Mouse (Mus musculus) liver, embryonic 16.5 days (tissue): ENCODE measurements around the gene Ntn3. TPM values are rescaled to one million over a fixed set of nuclear protein-coding genes. Genes with fewer than 3 reads are reported as not detected.

Experiments used
- ATAC-seq: fragments of 200-750 bp; cut with Nextera tagmentation; 2 replicates; pipeline ENCODE4 v1.8.0; 2017; ENCODE audit warnings: low read depth, mild to moderate bottlenecking, moderate number of reproducible peaks, moderate library complexity
- H3K27ac ChIP-seq: fragments of 300-500 bp; sonication (generic); 2 replicates; pipeline ENCODE4 v1.5.1; 2014; ENCODE audit warnings: mild to moderate bottlenecking, low read length
- H3K27me3 ChIP-seq: fragments of 300-500 bp; sonication (generic); 2 replicates; pipeline ENCODE4 v1.6.1; 2014; ENCODE audit warnings: low read depth, low read length, mixed read lengths; ENCODE audit not compliant: control insufficient read depth, insufficient read depth
- H3K36me3 ChIP-seq: fragments of 300-500 bp; sonication (generic); 2 replicates; pipeline ENCODE4 v1.6.1; 2014; ENCODE audit warnings: mild to moderate bottlenecking; ENCODE audit not compliant: control insufficient read depth, insufficient read depth
- H3K4me1 ChIP-seq: fragments of 300-500 bp; sonication (generic); 2 replicates; pipeline ENCODE4 v1.6.1; 2014; ENCODE audit warnings: low read depth, low read length, mixed read lengths; ENCODE audit not compliant: control insufficient read depth
- H3K4me2 ChIP-seq: fragments of 300-500 bp; sonication (generic); 2 replicates; pipeline ENCODE4 v1.6.1; 2014; ENCODE audit warnings: low read depth, low read length, mixed read lengths
- H3K4me3 ChIP-seq: fragments of 300-500 bp; sonication (generic); 2 replicates; pipeline ENCODE4 v1.5.1; 2014; ENCODE audit warnings: low read depth, mild to moderate bottlenecking, low read length
- H3K9ac ChIP-seq: fragments of 300-500 bp; sonication (generic); 2 replicates; pipeline ENCODE4 v1.6.1; 2014; ENCODE audit warnings: low read depth, low read length
- H3K9me3 ChIP-seq: fragments of 300-500 bp; sonication (generic); replicated peaks from 2 replicates; pipeline ENCODE4 v1.6.1; 2016; ENCODE audit warnings: low read length; ENCODE audit not compliant: control insufficient read depth
- WGBS: fragments of 180-500 bp; shearing (Covaris S2); extraction: QIAGEN DNeasy Blood & Tissue Kit; methylation state at CpG from one replicate; pipeline ENCODE4 v1.1.7; 2014; ENCODE audit not compliant: insufficient replicate concordance; 5-methylcytosine and 5-hydroxymethylcytosine counted together
- polyA plus RNA-seq: library from polyadenylated mRNA; unstranded; fragments of >200 nt; fragmentation: Nextera tagmentation; extraction: Ambion mirVana; gene quantifications from 2 replicates; pipeline ENCODE4 v1.2.1, GENCODE M21; 2015

Ntn3 gene
- polyA plus RNA-seq, 1 experiment from 2014 or later, result 0.78 TPM

DNA sequence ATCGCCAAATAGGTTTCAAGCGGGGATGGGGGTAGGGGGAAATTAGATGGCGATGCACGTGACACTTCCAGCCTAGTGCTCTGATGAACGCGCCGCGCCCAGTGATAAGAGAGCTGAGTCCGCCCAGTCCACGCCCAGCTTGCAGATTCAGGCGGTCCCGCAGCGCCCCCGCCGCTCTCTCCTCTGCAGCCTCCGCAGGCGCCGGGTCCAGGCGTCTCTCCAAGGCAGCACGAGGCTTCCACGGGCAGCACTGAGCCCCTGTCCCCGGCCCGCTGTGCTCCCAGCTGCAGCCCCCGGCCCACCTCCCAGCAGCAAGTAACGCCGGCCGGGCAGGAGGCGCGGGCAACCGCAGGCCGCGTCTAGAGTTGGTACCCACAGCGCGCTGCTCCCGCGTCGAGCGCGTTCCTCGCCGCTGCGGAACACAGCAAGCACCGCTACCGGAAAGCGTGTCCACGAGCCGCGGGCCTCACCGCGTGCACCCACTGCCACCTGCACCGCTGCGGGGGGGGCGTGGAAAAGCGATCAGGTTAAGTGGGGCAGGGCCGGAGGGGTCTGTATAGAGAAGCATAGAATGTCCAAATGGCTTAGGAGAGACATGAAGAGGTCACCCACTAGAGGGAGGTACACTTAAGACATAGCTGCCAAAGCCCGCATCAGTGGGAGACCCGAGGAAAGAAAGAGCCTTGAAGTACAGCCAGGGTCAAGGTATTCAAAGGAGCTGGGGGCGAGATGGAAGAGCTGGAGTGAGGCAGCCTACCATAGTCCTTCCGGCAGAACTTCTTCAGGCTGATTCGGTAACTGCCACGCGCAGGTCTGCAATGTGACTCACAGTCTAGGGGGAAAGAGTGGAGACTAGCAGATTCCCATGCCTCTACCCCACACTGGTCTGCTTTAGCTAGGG is 2.6 kb downstream of the Ntn3 start:
- peak overlapping the region; percentile 93 for H3K27ac ChIP-seq
- H3K9me3 ChIP-seq, result no peaks in the 10 kb centered on the region
- no peaks in the 10 kb centered on the region for H3K36me3 ChIP-seq
- H3K4me1 ChIP-seq, result peaks cover 93% of the 10 kb centered on the region
- H3K4me3 ChIP-seq, result peak overlapping the region; percentile 78
- H3K4me2 ChIP-seq, result peak overlapping the region; percentile 100
- ATAC-seq, result peak; percentile 41
- peak overlapping the region; percentile 87 for H3K9ac ChIP-seq
- H3K27me3 ChIP-seq, result peaks cover 11% of the 10 kb centered on the region
- WGBS, result 4% methylated on average over 62 of the region's 62 CpGs

GRCm38 (mm10) chr17:24205908-24206361 is 3.4 kb downstream of the Ntn3 start:
- H3K4me2 ChIP-seq, result peak overlapping the region; percentile 100
- peak overlapping the region; percentile 93 for H3K27ac ChIP-seq
- no peaks in the 10 kb centered on the region for H3K9me3 ChIP-seq
- ATAC-seq, result peak; percentile 2; the same call in 1 of the 2 replicates
- peaks cover 6% of the 10 kb centered on the region; the same call in 1 of the 2 replicates for H3K27me3 ChIP-seq
- peak overlapping the region; percentile 78 for H3K4me3 ChIP-seq
- WGBS, result 4% methylated on average over 15 of the region's 15 CpGs
- no peaks in the 10 kb centered on the region for H3K36me3 ChIP-seq
- H3K9ac ChIP-seq, result peak overlapping the region; percentile 87
- peaks cover 93% of the 10 kb centered on the region for H3K4me1 ChIP-seq

DNA sequence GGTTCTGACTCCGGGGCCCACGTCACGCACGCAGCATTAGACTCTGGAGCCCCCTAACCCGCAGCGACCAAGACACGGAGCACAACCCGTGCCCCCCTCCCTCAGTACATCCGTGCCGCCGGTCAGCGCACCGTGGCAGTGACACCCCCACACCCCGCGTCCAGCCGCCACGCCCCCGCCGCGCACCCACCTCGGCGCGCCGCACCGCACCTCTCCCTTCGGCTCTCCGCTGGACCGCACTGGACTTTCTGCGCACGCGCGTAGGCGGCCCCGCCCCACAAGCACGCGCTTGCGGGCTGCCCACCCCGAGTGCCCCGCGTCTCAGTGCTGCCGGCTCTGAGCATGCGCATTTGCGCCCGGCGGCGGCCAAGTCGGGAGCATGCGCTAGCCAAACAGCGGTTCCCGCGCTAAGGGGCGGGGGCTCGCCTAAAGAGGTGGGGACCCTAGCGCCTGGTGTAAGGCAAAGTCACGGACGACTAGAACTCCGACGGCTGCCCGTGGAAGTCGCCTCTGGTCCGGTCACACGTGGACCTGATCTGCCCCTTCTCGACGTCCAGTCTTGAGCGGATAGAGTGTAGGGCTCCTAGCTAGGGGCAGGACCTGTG is 3.9 kb downstream of the Ntn3 start, which contains the start of gene Tbc1d24:
Gene Tbc1d24 (minus strand): TSS at position 279 of the 605 bp plus-strand sequence.
- ATAC-seq, result peak; percentile 55
- Histone ChIP-seq H3K36me3 (no peaks in the 10 kb centered on the region), H3K27me3 (peaks cover 6% of the 10 kb centered on the region; the same call in 1 of the 2 replicates), H3K9ac (peak within 1 kb of the TSS; percentile 87), H3K9me3 (no peaks in the 10 kb centered on the region), H3K27ac (peak within 1 kb of the TSS; percentile 93), H3K4me3 (peak within 1 kb of the TSS; percentile 78), H3K4me1 (peaks cover 93% of the 10 kb centered on the region), H3K4me2 (peak within 1 kb of the TSS; percentile 100)
- WGBS, result under 1% methylated on average over 60 of the region's 65 CpGs

DNA sequence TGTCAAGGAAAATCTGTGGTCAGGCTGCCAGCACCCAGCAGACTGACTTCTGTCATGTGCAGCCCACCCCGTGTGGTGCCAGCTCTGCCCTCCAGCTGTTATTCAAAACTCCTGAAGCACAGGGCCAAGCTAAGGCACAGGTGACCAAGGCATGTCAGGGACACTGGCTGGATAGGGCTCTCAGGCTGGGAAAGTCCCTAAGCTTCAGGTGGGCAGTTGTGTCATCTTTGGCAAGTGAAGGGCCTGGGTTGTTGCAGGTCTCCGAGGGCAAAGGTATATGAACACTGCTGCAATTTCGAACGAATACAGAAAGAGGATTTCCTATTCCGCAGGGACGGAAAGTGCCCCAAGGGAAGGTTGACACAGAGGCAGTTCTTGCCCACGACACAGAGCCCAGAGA is 4.5 kb downstream of the Ntn3 start:
- Histone ChIP-seq H3K27me3 (peaks cover 2% of the 10 kb centered on the region; the same call in 1 of the 2 replicates), H3K9ac (peak overlapping the region; percentile 87), H3K27ac (peak overlapping the region; percentile 93), H3K4me1 (peaks cover 93% of the 10 kb centered on the region), H3K4me3 (peak overlapping the region; percentile 78), H3K9me3 (no peaks in the 10 kb centered on the region), H3K4me2 (peak overlapping the region; percentile 100), H3K36me3 (no peaks in the 10 kb centered on the region)
- WGBS, result 3% methylated on average over 7 of the region's 7 CpGs
- ATAC-seq, result no peak

DNA sequence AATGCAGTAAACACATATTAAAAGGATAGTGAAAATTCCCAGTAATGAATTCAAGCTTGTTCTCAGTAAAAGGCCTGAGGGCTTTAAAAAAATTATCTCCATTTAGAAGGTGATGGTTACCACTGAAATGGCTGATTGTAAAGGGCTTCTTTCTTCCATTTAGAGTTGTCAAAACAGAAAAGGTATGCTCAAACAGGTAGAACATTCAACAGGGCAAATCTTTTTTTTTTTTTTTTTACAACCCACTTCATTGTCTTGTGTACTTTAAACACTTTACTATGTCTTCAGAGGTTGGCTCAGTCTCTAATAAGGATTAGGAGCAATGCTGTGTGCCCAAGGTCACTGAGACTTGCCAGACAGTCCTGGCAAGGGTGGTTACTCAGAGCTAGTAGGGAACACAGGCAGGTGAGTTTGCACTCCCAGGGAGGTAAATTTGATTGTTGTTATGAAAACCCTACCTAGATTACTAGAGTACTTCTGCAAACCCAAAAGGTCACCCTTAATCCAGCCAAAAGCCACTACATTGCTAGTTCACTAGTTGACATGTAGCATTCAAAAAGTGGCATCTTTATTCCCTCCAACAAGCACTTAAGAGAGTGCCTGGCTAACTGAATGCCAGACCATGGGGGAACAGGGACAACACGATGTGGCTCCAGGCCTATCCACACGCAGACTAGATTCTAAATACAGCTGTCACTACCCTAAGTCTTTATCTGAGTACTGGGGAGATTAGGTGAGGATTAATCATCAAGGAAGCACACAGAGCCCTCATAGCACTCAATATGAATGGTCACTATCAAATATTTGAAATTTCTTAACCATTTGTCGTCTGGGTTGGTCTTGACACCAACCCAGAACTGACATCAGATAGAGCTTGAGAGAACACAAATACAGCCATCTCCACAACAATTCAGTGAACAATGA is 5.5 kb downstream of the Ntn3 start:
- WGBS, result 37% methylated on average over 3 of the region's 3 CpGs
- Histone ChIP-seq H3K36me3 (no peaks in the 10 kb centered on the region), H3K4me3 (peak overlapping the region; percentile 78), H3K9ac (peak overlapping the region; percentile 87), H3K9me3 (no peaks in the 10 kb centered on the region), H3K27me3 (peaks cover 2% of the 10 kb centered on the region; the same call in 1 of the 2 replicates), H3K4me2 (peak overlapping the region; percentile 100), H3K27ac (peak overlapping the region; percentile 93), H3K4me1 (peaks cover 94% of the 10 kb centered on the region)
- no peak for ATAC-seq

DNA sequence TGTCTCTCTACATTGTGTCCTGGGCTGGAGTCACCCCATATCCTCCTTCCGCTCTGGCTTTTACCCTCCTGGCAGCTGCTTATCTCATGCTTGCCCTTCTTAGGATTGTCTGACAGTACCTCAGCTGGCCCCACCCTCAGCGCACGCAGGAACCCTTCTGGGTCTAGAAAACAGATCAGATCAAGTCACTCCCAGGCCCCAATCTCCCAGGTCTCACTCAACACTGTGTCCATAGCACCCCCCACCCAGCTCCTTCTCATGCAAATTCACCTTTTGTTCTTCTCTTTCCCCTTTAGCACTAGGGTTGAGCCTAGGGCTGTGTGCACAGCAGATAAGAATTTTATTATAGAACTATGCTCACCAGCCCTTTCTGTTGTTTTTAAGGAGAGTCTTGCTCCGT is 6.3 kb downstream of the Ntn3 start:
- Histone ChIP-seq H3K27ac (peak overlapping the region; percentile 93), H3K4me1 (peaks cover 94% of the 10 kb centered on the region)

DNA sequence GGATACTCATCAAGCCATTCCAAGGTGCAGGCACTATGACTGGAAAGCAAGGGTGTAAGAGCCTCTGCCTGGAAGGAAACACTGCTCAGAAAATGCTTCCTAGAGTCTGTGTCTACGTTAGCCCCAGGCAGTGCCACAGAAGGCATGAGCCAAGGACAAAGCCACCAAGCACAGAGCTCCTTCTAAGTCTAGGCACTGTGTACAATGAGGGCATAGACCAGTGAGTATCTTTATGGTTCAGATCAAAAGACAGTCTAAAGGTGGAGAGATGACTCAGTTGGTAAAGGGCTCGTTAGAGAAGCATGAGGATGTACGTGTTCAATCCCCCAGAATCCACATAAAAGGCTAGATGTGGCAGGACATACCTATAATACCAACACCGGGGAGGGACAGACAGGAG is 8.2 kb downstream of the Ntn3 start:
- ATAC-seq, result no peak
- Histone ChIP-seq H3K4me3 (no peak overlapping the region), H3K36me3 (no peaks in the 10 kb centered on the region), H3K9ac (no peak overlapping the region), H3K27ac (no peak overlapping the region), H3K4me2 (peak overlapping the region; percentile 100; the same call in 1 of the 2 replicates), H3K4me1 (peaks cover 94% of the 10 kb centered on the region), H3K9me3 (no peaks in the 10 kb centered on the region), H3K27me3 (no peaks in the 10 kb centered on the region)
- 62% methylated on average over 4 of the region's 4 CpGs for WGBS

More for the DNA sequence above, 6.3 kb downstream of the Ntn3 start:
- no peaks in the 10 kb centered on the region for H3K9me3 ChIP-seq
- peak overlapping the region; percentile 50 for H3K9ac ChIP-seq
- peaks cover 2% of the 10 kb centered on the region; the same call in 1 of the 2 replicates for H3K27me3 ChIP-seq
- peak overlapping the region; percentile 100 for H3K4me2 ChIP-seq
- no peaks in the 10 kb centered on the region for H3K36me3 ChIP-seq
- H3K4me3 ChIP-seq, result peak overlapping the region; percentile 33
- 20% methylated on average over 4 of the region's 4 CpGs for WGBS
- ATAC-seq, result peak; percentile 67

DNA sequence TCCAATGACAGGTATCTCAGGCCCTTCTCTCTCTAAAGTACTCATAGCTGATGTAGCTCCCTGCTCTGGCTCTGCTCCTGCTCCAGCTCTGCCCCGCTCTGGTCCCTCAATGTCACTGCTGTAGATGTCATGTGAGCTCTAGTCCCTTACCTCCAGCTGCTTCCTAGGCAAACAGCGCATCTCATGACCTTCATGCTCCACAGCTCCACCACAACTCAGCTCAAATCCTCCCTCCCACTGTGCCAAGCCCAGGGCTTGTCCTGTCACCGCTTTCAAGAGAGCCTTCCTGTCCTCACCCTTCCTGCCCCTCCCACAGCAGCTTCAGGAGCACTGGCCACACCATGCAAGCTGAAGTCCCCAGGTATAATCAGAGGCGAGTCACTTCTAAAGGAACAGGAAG is 9.6 kb downstream of the Ntn3 start:
- WGBS, result 43% methylated on average over 4 of the region's 4 CpGs
- Histone ChIP-seq H3K9me3 (no peaks in the 10 kb centered on the region), H3K27ac (peak overlapping the region; percentile 80), H3K27me3 (no peaks in the 10 kb centered on the region), H3K9ac (peak overlapping the region; percentile 53), H3K36me3 (no peaks in the 10 kb centered on the region), H3K4me3 (peak overlapping the region; percentile 10; the same call in 1 of the 2 replicates), H3K4me2 (peak overlapping the region; percentile 49), H3K4me1 (peaks cover 96% of the 10 kb centered on the region)
- ATAC-seq, result no peak
